Mouse (Mus musculus) forebrain, postnatal 0 days (tissue): ENCODE measurements at regions not wholly inside any gene's neighbourhood (a gene's known extent, or its start where the extent isn't known, plus 50 kb on each side); places are given as distances from the start of the nearest gene placed in this dataset.
"Not testable (repeated sequence)": the region's sequence is repeated elsewhere in the genome, so short reads cannot be mapped to it uniquely, and the experiment has no call there.

Experiments
- ATAC-seq: fragments of 200-750 bp; cut with Nextera tagmentation; 2 replicates; pipeline ENCODE4 v1.8.0; 2017; ENCODE audit warnings: mild to moderate bottlenecking, moderate library complexity
- DNase-seq: peaks from one replicate; pipeline ENCODE4 v3.0.0-alpha.2; 2015
- H3K27ac ChIP-seq: fragments of 300-500 bp; sonication (generic); 2 replicates; pipeline ENCODE4 v1.5.1; 2014; ENCODE audit warnings: low read depth, mild to moderate bottlenecking, antibody characterized with exemption, low read length, moderate library complexity, mixed read lengths
- H3K27me3 ChIP-seq: fragments of 300-500 bp; sonication (generic); 2 replicates; pipeline ENCODE4 v1.6.1; 2014; ENCODE audit warnings: mild to moderate bottlenecking, low read length, mixed read lengths; ENCODE audit not compliant: insufficient read depth
- H3K36me3 ChIP-seq: fragments of 300-500 bp; sonication (generic); 2 replicates; pipeline ENCODE4 v1.6.1; 2014; ENCODE audit warnings: mild to moderate bottlenecking, moderate library complexity; ENCODE audit not compliant: insufficient read depth
- H3K4me1 ChIP-seq: fragments of 300-500 bp; sonication (generic); 2 replicates; pipeline ENCODE4 v1.6.1; 2014; ENCODE audit warnings: antibody characterized with exemption; ENCODE audit not compliant: insufficient read depth
- H3K4me2 ChIP-seq: fragments of 300-500 bp; sonication (generic); 2 replicates; pipeline ENCODE4 v1.6.1; 2014; ENCODE audit warnings: low read depth, mild to moderate bottlenecking, moderate library complexity
- H3K4me3 ChIP-seq: fragments of 300-500 bp; sonication (generic); 2 replicates; pipeline ENCODE4 v1.5.1; 2014; ENCODE audit warnings: low read depth, low read length, mixed read lengths
- H3K9ac ChIP-seq: fragments of 300-500 bp; sonication (generic); 2 replicates; pipeline ENCODE4 v1.6.1; 2014; ENCODE audit warnings: mild to moderate bottlenecking
- H3K9me3 ChIP-seq: fragments of 300-500 bp; sonication (generic); 2 replicates; pipeline ENCODE4 v1.6.1; 2016; ENCODE audit warnings: low read length
- CTCF ChIP-seq: sonication (generic); IDR thresholded peaks from 2 replicates; pipeline ENCODE4 v1.5.1; 2016; ENCODE audit warnings: antibody characterized with exemption, control low read depth, low read depth
- WGBS: fragments of 180-500 bp; shearing (Covaris S2); extraction: QIAGEN DNeasy Blood & Tissue Kit; methylation state at CpG from one replicate; pipeline ENCODE4 v1.1.7; 2014; 5-methylcytosine and 5-hydroxymethylcytosine counted together

DNA sequence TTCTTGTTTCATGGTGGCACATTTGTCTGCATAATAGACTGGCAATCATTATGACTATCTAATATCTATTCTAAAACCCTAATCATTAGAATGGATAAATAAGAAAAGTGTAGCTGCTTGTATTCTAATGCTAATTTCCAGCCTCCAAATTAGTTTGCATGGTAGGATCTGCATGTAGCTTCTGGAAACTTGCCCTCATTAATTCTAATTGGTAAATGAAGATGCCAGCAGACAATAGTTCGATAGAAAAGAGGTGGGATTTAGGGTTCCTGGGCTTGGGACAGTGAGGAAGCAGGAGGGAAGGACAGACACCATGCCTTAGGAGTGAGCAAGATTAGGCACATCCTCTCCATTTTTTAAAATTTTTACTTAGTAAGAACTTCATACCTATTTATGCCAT, 1008.3 kb downstream of the Basp1 start:
- 15% methylated on average over 1 of the region's 1 CpGs for WGBS
- H3K4me3 ChIP-seq = no peak overlapping the region
- H3K4me2 ChIP-seq = no peak overlapping the region
- no peaks in the 10 kb centered on the region for H3K36me3 ChIP-seq
- no peak for ATAC-seq
- no peak overlapping the region for H3K9ac ChIP-seq
- no peak for DNase-seq
- H3K4me1 ChIP-seq = no peaks in the 10 kb centered on the region
- no peaks in the 10 kb centered on the region for H3K9me3 ChIP-seq
- H3K27me3 ChIP-seq = no peaks in the 10 kb centered on the region
- no peak for TF ChIP-seq CTCF
- H3K27ac ChIP-seq = no peak overlapping the region

DNA sequence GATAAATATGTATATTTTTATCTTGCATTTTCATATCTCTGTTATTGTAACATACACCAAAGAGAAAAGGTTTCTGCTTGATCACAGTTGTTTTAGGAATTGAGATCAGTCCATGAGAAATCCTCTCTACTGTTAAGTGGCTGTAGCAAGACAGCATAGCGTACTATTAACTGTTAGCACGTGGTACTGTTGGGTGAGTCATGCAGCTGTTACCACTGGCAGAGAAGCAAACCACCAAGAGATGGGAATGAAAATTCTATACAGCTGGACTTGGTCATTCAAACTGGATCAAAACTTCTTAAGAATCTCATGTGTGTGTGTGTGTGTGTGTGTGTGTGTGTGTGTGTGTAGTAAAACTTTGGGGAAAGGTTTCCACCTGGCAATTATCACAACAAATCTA, 1013.5 kb downstream of the Basp1 start:
- TF ChIP-seq CTCF = no peak
- Histone ChIP-seq H3K36me3 (no peaks in the 10 kb centered on the region), H3K4me2 (no peak overlapping the region), H3K27me3 (no peaks in the 10 kb centered on the region), H3K27ac (no peak overlapping the region), H3K9ac (no peak overlapping the region), H3K4me3 (no peak overlapping the region), H3K9me3 (no peaks in the 10 kb centered on the region), H3K4me1 (no peaks in the 10 kb centered on the region)
- WGBS = 84% methylated on average over 2 of the region's 2 CpGs
- DNase-seq (no peak), ATAC-seq (no peak)

DNA sequence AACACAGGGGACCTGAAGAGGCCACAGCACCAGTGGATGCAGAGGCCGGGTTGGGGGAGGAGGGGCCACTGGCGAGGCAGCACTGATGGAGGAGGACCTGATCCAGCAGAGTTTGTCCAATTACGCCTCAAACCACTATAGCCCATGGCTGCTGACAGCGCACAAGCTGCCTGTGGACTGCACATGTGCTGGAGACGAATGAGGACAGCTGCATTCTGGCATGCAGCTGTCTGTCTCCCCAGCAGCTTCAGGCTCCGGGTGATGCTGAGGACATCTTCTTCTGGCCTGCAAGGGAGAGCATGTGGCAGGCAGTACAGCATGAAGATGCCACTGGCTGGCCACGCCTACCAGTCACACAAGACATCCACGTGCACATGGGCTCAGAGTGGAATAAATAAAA, 1055.2 kb downstream of the Basp1 start:
- H3K4me1 ChIP-seq = no peaks in the 10 kb centered on the region
- WGBS = 84% methylated on average over 8 of the region's 8 CpGs
- no peak for TF ChIP-seq CTCF
- no peaks in the 10 kb centered on the region for H3K27me3 ChIP-seq
- H3K4me2 ChIP-seq = no peak overlapping the region
- no peak overlapping the region for H3K9ac ChIP-seq
- no peak overlapping the region for H3K4me3 ChIP-seq
- H3K27ac ChIP-seq = no peak overlapping the region
- no peaks in the 10 kb centered on the region for H3K36me3 ChIP-seq
- ATAC-seq = no peak
- no peaks in the 10 kb centered on the region for H3K9me3 ChIP-seq
- no peak for DNase-seq

DNA sequence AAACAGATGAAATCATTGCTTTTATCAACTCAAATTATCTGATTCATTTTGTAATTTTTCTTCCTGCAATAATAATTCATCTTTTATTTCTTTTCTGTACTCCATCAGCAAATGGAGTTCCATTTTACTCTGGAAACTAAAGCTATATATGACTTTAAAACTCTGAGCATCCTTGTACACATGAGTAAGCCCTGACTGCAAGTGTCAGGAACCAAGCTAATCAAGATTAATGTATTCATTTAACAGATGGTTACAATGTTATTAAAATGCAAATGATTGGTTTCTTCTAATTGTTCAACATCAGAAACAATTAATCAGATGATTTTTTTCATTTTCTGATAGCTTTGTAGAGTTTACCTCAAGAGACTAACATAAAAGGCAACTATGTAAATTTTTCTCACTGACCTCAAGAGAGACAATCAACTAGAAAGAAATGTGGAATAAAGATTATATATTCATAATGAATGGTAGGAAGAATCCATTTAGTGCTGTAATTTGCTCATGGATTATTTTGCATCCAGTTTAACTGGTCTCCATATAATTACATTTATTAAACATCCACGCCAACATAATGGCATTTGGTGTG, 1064.5 kb downstream of the Basp1 start:
- no peaks in the 10 kb centered on the region for H3K36me3 ChIP-seq
- DNase-seq = no peak
- H3K9me3 ChIP-seq = no peaks in the 10 kb centered on the region
- no peak overlapping the region for H3K9ac ChIP-seq
- TF ChIP-seq CTCF = no peak
- no peak overlapping the region for H3K27ac ChIP-seq
- no peaks in the 10 kb centered on the region for H3K4me1 ChIP-seq
- H3K27me3 ChIP-seq = no peaks in the 10 kb centered on the region
- no peak overlapping the region for H3K4me3 ChIP-seq
- ATAC-seq = no peak
- 69% methylated on average over 1 of the region's 1 CpGs for WGBS
- no peak overlapping the region for H3K4me2 ChIP-seq

DNA sequence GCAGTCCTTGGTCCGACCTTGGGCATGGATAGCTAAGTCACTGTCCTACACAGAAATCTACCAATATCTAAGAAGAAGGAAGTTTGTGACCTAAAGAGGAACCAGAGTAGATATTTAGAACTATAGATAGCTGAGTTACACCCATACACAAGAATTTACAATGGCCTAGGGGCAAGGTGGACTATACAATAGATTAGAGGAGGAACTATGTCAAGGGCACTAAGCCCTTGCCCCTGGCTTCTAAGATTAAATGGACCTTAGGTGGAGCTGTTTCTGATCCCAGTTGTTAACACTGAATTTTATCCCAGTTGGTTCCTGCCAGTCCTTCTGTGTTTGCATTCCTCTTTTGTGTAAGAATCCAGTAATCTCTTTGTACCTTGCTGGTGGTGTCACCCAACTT, 1077.7 kb downstream of the Basp1 start:
- not testable (repeated sequence) for ATAC-seq, H3K9me3 ChIP-seq, H3K9ac ChIP-seq, DNase-seq, H3K36me3 ChIP-seq, H3K4me1 ChIP-seq, H3K4me3 ChIP-seq, H3K27me3 ChIP-seq, H3K27ac ChIP-seq, H3K4me2 ChIP-seq
- 95% methylated on average over 1 of the region's 1 CpGs for WGBS

DNA sequence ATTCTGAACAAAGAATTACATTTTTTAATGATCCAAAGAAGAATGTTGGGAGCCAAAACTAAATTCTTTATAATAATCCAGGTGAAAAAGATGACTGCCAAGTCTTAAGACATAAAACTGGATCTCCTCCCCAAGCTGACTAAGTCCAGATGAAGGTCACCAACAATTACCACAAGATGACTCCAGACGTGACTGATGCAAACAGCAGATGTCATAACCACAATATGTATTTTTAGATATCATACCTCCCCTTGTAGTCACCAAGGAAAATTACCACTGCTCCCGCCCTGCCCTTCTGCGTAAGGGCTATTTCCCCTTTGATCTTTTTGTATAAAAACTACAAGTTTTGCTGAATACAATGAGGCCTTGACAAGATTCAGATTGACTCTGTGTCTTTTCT, 1110.4 kb downstream of the Basp1 start:
- not testable (repeated sequence) for H3K4me1 ChIP-seq, H3K9ac ChIP-seq, H3K27ac ChIP-seq, H3K4me2 ChIP-seq, H3K36me3 ChIP-seq, DNase-seq, H3K27me3 ChIP-seq, H3K4me3 ChIP-seq, H3K9me3 ChIP-seq, ATAC-seq
- WGBS = 92% methylated on average over 3 of the region's 3 CpGs

DNA sequence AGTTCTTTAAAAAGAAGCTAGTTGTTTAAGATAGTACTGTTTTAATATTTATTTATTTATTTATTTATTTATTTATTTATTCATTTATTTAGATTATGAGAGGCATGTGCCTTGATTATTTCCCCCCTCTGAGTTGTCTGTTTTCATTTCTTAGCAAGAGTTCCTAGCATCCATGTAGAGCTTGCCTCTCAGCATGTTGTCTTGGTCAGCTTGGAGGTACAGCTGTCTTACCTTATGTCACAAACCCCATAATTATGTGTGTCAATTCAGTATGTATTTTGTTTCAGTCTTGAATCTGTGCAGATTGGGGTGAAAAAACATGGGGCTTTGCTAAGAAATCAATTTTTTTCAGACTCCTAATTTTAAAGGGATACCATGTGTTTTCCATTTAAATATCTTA, 1116.3 kb downstream of the Basp1 start:
- DNase-seq (no peak), ATAC-seq (no peak)
- Histone ChIP-seq H3K4me3 (no peak overlapping the region), H3K4me1 (no peaks in the 10 kb centered on the region), H3K27me3 (no peaks in the 10 kb centered on the region), H3K27ac (no peak overlapping the region), H3K9me3 (no peaks in the 10 kb centered on the region), H3K9ac (no peak overlapping the region), H3K4me2 (no peak overlapping the region), H3K36me3 (no peaks in the 10 kb centered on the region)
- TF ChIP-seq CTCF = no peak

DNA sequence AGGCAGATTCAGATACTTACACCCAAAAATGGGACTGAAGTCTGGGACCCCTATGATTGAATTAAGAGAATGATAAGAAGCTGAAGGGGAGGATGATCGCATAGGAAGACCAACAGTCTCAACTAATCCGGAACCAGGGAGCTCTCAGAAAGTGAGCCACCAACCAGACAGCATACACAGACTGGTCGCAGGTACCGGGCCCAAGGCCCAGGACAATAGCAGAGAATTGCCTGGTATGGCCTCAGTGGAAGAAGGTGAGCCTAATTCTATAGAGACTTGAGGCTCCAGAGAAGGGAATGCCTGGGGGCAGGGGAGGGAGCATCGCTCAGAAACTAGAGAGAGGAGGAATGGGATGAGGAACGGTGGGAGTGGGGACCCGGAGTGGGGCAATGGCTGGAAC, 1116.8 kb downstream of the Basp1 start:
- no peaks in the 10 kb centered on the region for H3K9me3 ChIP-seq
- no peaks in the 10 kb centered on the region for H3K27me3 ChIP-seq
- WGBS = 93% methylated on average over 7 of the region's 7 CpGs
- H3K36me3 ChIP-seq = no peaks in the 10 kb centered on the region
- H3K9ac ChIP-seq = no peak overlapping the region
- H3K4me2 ChIP-seq = no peak overlapping the region
- no peak overlapping the region for H3K27ac ChIP-seq
- DNase-seq (no peak), ATAC-seq (no peak)
- H3K4me3 ChIP-seq = no peak overlapping the region
- no peak for TF ChIP-seq CTCF
- H3K4me1 ChIP-seq = no peaks in the 10 kb centered on the region
